Mouse (Mus musculus): ENCODE measurements around the gene Ksr2.

- TF ChIP-seq CTCF (IDR thresholded peaks at IDR 0.05; ENCODE audit: low read depth, low read length) = peak; percentile 62
- TF ChIP-seq POLR2A (IDR thresholded peaks at IDR 0.05; ENCODE audit: extremely low read depth, insufficient read depth, low read length) = no peak
Observed at GRCm38 (mm10) chr5:117408216-117408615, 5.6 kb upstream of the Ksr2 start.

Measured in liver, adult 2 months (tissue).